Mouse (Mus musculus) neural tube, embryonic 11.5 days (tissue): ENCODE results near the gene Rprml. TPM values are rescaled to one million over a fixed set of nuclear protein-coding genes. Genes with fewer than 3 reads are reported as not detected.

Experiments
- ATAC-seq: fragments of 200-750 bp; cut with Nextera tagmentation; 2 replicates; pipeline ENCODE4 v1.8.0; 2017; ENCODE audit warnings: moderate number of reproducible peaks, mild to moderate bottlenecking, moderate TSS enrichment, moderate library complexity; ENCODE audit not compliant: insufficient read depth, low FRiP score, low TSS enrichment
- DNase-seq: peaks from one replicate; pipeline ENCODE4 v3.0.0-alpha.2; 2015; ENCODE audit warnings: low spot score
- H3K27ac ChIP-seq: fragments of 300-500 bp; sonication (generic); 2 replicates; pipeline ENCODE4 v1.5.1; 2014; ENCODE audit warnings: low read depth, mild to moderate bottlenecking, low read length
- H3K27me3 ChIP-seq: fragments of 300-500 bp; sonication (generic); 2 replicates; pipeline ENCODE4 v1.6.1; 2014; ENCODE audit warnings: mild to moderate bottlenecking, low read length, mixed read lengths; ENCODE audit not compliant: control insufficient read depth, insufficient read depth
- H3K36me3 ChIP-seq: fragments of 300-500 bp; sonication (generic); 2 replicates; pipeline ENCODE4 v1.6.1; 2014; ENCODE audit warnings: mild to moderate bottlenecking, low read length, moderate library complexity, mixed read lengths; ENCODE audit not compliant: control insufficient read depth, insufficient read depth
- H3K4me1 ChIP-seq: fragments of 300-500 bp; sonication (generic); 2 replicates; pipeline ENCODE4 v1.6.1; 2014; ENCODE audit warnings: low read length, mixed read lengths; ENCODE audit not compliant: control insufficient read depth, insufficient read depth
- H3K4me2 ChIP-seq: fragments of 300-500 bp; sonication (generic); 2 replicates; pipeline ENCODE4 v1.6.1; 2014; ENCODE audit warnings: low read depth, mild to moderate bottlenecking, moderate library complexity
- H3K4me3 ChIP-seq: fragments of 300-500 bp; sonication (generic); 2 replicates; pipeline ENCODE4 v1.5.1; 2014; ENCODE audit warnings: low read depth, low read length
- H3K9ac ChIP-seq: fragments of 300-500 bp; sonication (generic); 2 replicates; pipeline ENCODE4 v1.6.1; 2014; ENCODE audit warnings: mild to moderate bottlenecking, low read length
- H3K9me3 ChIP-seq: fragments of 300-500 bp; sonication (generic); 2 replicates; pipeline ENCODE4 v1.6.1; 2016; ENCODE audit warnings: low read length; ENCODE audit not compliant: control insufficient read depth
- WGBS: fragments of 180-500 bp; shearing (Covaris S2); extraction: QIAGEN DNeasy Blood & Tissue Kit; methylation state at CpG from one replicate; pipeline ENCODE4 v1.1.7; 2014; 5-methylcytosine and 5-hydroxymethylcytosine counted together
- polyA plus RNA-seq: library from polyadenylated mRNA; unstranded; fragments of >200 nt; fragmentation: Nextera tagmentation; extraction: Ambion mirVana; gene quantifications from 2 replicates; pipeline ENCODE4 v1.2.1, GENCODE M21; 2014

The Rprml gene
- polyA plus RNA-seq, 1 experiment from 2014 or later, result 0.31 TPM

DNA sequence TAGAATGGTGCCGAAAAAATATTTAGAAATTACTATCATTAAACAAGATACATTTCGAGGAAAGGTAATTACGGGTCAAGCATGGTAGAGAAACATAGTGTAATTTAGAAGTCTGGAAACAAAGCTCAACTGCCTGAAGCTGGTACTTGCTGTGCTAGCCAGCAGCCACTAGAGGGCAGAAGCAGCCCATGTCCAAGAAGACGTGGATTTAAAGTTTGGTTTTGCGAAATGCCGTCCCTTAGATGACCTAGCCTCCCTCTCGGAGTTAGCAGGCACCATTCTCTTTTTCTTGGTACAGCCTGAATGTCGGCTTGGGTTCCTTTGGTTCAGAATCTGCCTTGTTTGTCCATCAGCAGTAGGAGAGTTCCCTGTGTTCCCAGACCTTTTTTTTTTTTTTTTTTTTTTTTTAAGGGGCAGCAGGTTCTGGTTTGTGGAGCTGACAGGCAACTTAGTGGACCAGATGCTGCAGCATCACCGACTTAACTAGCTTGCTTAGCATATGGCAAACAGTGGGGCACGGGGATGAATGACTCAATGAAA is 9.9 kb upstream of the Rprml start:
- ATAC-seq, result no peak
- 6% methylated on average over 10 of the region's 10 CpGs for WGBS
- 0 out of 2 replicates have a peak overlapping the region, but pooled peaks have one; percentile 15 for H3K4me2 ChIP-seq

GRCm38 (mm10) chr11:103643211-103643610 is 6.2 kb upstream of the Rprml start:
- 79% methylated on average over 9 of the region's 9 CpGs for WGBS
- no peak for DNase-seq
- peaks cover 6% of the 10 kb centered on the region for H3K27me3 ChIP-seq

More for the DNA sequence above, 9.9 kb upstream of the Rprml start:
- Histone ChIP-seq H3K9me3 (no peaks in the 10 kb centered on the region), H3K4me3 (no peak overlapping the region), H3K36me3 (no peaks in the 10 kb centered on the region), H3K27ac (no peak overlapping the region), H3K27me3 (no peaks in the 10 kb centered on the region), H3K4me1 (no peaks in the 10 kb centered on the region), H3K9ac (no peak overlapping the region)
- peak; percentile 67 for DNase-seq

GRCm38 (mm10) chr11:103645731-103646130 is 3.6 kb upstream of the Rprml start:
- no peaks in the 10 kb centered on the region; the same call in 1 of the 2 replicates for H3K4me1 ChIP-seq
- no peak for ATAC-seq
- WGBS, result 56% methylated on average over 8 of the region's 8 CpGs
- H3K9me3 ChIP-seq, result no peaks in the 10 kb centered on the region
- peaks cover 30% of the 10 kb centered on the region for H3K27me3 ChIP-seq
- H3K36me3 ChIP-seq, result no peaks in the 10 kb centered on the region
- no peak overlapping the region for H3K27ac ChIP-seq
- no peak for DNase-seq
- no peak overlapping the region for H3K4me2 ChIP-seq
- no peak overlapping the region for H3K9ac ChIP-seq
- H3K4me3 ChIP-seq, result no peak overlapping the region

More at GRCm38 (mm10) chr11:103643211-103643610, 6.2 kb upstream of the Rprml start:
- Histone ChIP-seq H3K4me1 (no peaks in the 10 kb centered on the region), H3K27ac (no peak overlapping the region), H3K4me2 (no peak overlapping the region), H3K4me3 (no peak overlapping the region), H3K36me3 (no peaks in the 10 kb centered on the region), H3K9me3 (no peaks in the 10 kb centered on the region), H3K9ac (no peak overlapping the region)
- ATAC-seq, result no peak

DNA sequence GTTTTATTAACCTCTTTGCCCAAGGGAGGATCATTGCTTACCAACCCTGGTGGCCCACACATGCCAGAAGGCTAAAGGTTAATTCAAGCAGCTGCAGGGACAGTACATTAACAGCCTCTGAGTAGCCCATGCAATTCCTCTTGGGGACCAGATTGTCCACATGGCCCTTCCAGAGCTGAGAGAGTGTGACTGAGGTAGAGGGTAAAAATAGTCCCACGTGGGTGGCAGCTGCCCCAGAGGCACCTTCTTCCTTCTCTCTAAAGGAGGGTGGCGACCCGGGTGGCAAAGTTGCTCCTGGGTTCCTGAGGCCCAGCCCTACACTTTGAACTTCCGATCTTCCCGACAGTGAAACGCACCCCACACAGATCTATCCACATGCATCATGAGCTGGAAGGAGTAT is 3.1 kb upstream of the Rprml start:
- no peaks in the 10 kb centered on the region for H3K9me3 ChIP-seq
- ATAC-seq, result no peak
- 69% methylated on average over 6 of the region's 6 CpGs for WGBS
- no peaks in the 10 kb centered on the region; the same call in 1 of the 2 replicates for H3K4me1 ChIP-seq
- peaks cover 36% of the 10 kb centered on the region for H3K27me3 ChIP-seq
- DNase-seq, result no peak
- no peak overlapping the region for H3K4me3 ChIP-seq
- H3K9ac ChIP-seq, result no peak overlapping the region
- H3K4me2 ChIP-seq, result no peak overlapping the region
- H3K36me3 ChIP-seq, result no peaks in the 10 kb centered on the region
- no peak overlapping the region for H3K27ac ChIP-seq

- 6% methylated on average over 11 of the region's 11 CpGs for WGBS
- ATAC-seq, result no peak
- no peak for DNase-seq
Observed at GRCm38 (mm10) chr11:103647921-103648620, 1.3 kb upstream of the Rprml start.

GRCm38 (mm10) chr11:103648656-103649055 is 714 bp upstream of the Rprml start:
- Histone ChIP-seq H3K9ac (no peak overlapping the region), H3K4me2 (no peak overlapping the region), H3K27ac (no peak overlapping the region), H3K4me3 (no peak overlapping the region), H3K36me3 (no peaks in the 10 kb centered on the region), H3K9me3 (no peaks in the 10 kb centered on the region), H3K27me3 (peaks cover 57% of the 10 kb centered on the region), H3K4me1 (no peaks in the 10 kb centered on the region; the same call in 1 of the 2 replicates)
- no peak for ATAC-seq
- no peak for DNase-seq
- 26% methylated on average over 7 of the region's 7 CpGs for WGBS

More at GRCm38 (mm10) chr11:103647921-103648620, 1.3 kb upstream of the Rprml start:
- peaks cover 52% of the 10 kb centered on the region for H3K27me3 ChIP-seq
- no peak overlapping the region for H3K4me2 ChIP-seq
- no peak overlapping the region for H3K4me3 ChIP-seq
- H3K27ac ChIP-seq, result no peak overlapping the region
- H3K36me3 ChIP-seq, result no peaks in the 10 kb centered on the region
- H3K9ac ChIP-seq, result no peak overlapping the region
- no peaks in the 10 kb centered on the region; the same call in 1 of the 2 replicates for H3K4me1 ChIP-seq
- no peaks in the 10 kb centered on the region for H3K9me3 ChIP-seq

DNA sequence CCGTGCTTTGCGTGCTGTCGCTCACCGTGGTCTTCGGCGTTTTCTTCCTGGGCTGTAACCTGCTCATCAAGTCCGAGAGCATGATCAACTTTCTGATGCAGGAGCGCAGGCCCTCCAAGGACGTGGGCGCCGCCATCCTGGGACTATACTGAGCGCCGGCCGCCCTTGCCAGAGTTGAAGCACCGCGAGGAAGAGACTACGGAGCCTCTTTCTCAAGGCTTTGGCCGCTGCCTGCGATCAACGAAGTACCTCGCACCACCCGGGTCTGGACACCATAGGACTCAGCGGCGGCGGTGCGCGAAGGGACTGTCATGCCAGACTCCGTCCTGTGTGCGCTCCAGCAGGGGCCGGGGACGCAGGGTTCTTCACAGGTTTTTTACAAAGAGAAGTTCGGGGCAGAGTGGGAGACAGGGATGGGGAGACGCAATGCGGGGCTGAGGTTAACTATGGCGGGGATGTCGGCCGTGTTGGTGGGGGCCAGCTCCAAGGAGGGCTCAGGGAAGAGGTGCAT is 668 bp downstream of the Rprml start:
- H3K4me3 ChIP-seq, result peak overlapping the region; percentile 24
- H3K36me3 ChIP-seq, result no peaks in the 10 kb centered on the region
- H3K4me2 ChIP-seq, result peak overlapping the region; percentile 44
- no peaks in the 10 kb centered on the region for H3K9me3 ChIP-seq
- H3K27me3 ChIP-seq, result peaks cover 58% of the 10 kb centered on the region
- no peak overlapping the region for H3K9ac ChIP-seq
- no peak for ATAC-seq
- 2% methylated on average over 37 of the region's 37 CpGs for WGBS
- no peaks in the 10 kb centered on the region; the same call in 1 of the 2 replicates for H3K4me1 ChIP-seq
- DNase-seq, result peak; percentile 25
- no peak overlapping the region for H3K27ac ChIP-seq

GRCm38 (mm10) chr11:103651426-103651825 is 2.1 kb downstream of the Rprml start:
- no peaks in the 10 kb centered on the region; the same call in 1 of the 2 replicates for H3K4me1 ChIP-seq
- no peaks in the 10 kb centered on the region for H3K9me3 ChIP-seq
- no peak overlapping the region for H3K4me2 ChIP-seq
- H3K27ac ChIP-seq, result no peak overlapping the region
- DNase-seq, result no peak
- ATAC-seq, result no peak
- H3K27me3 ChIP-seq, result peaks cover 58% of the 10 kb centered on the region
- no peaks in the 10 kb centered on the region for H3K36me3 ChIP-seq
- 79% methylated on average over 6 of the region's 6 CpGs for WGBS
- H3K9ac ChIP-seq, result no peak overlapping the region
- H3K4me3 ChIP-seq, result no peak overlapping the region
